Mouse (Mus musculus): ENCODE data around the gene Arl4c. TPM values are rescaled to one million over a fixed set of nuclear protein-coding genes. Genes with fewer than 3 reads are reported as not detected.
"Not testable (repeated sequence)": the region's sequence is repeated elsewhere in the genome, so short reads cannot be mapped to it uniquely, and the experiment has no call there.

Arl4c gene
- polyA plus RNA-seq, 1 experiment from 2014 or later = 17.9 TPM

- no peaks in the 10 kb centered on the region for H3K27me3 ChIP-seq
- WGBS = 61% methylated on average over 4 of the region's 4 CpGs
- no peak overlapping the region for H3K27ac ChIP-seq
- no peaks in the 10 kb centered on the region for H3K36me3 ChIP-seq
- no peaks in the 10 kb centered on the region for H3K9me3 ChIP-seq
- H3K4me3 ChIP-seq = no peak overlapping the region
- H3K4me1 ChIP-seq = peaks cover 9% of the 10 kb centered on the region
- ATAC-seq (ENCODE audit: insufficient number of reproducible peaks, insufficient read depth, low FRiP score, low TSS enrichment) = no peak
- no peak overlapping the region for H3K4me2 ChIP-seq (replicated peaks)
- no peak overlapping the region for H3K9ac ChIP-seq
These were observed 63.4 kb downstream of the Arl4c start for GRCm38 (mm10) chr1:88638622-88639021.

GRCm38 (mm10) chr1:88636579-88637161 is 65.4 kb downstream of the Arl4c start:
- H3K27me3 ChIP-seq; H3K36me3 ChIP-seq; H3K4me3 ChIP-seq; H3K4me1 ChIP-seq; H3K9ac ChIP-seq; H3K27ac ChIP-seq; H3K4me2 ChIP-seq (replicated peaks); ATAC-seq (ENCODE audit: insufficient number of reproducible peaks, insufficient read depth, low FRiP score, low TSS enrichment); H3K9me3 ChIP-seq: not testable (repeated sequence)
- 66% methylated on average over 2 of the region's 2 CpGs for WGBS

GRCm38 (mm10) chr1:88635659-88636058 is 66.4 kb downstream of the Arl4c start:
- Histone ChIP-seq H3K27me3 (no peaks in the 10 kb centered on the region), H3K9me3 (no peaks in the 10 kb centered on the region), H3K36me3 (no peaks in the 10 kb centered on the region), H3K4me1 (peaks cover 9% of the 10 kb centered on the region), H3K4me2 (replicated peaks) (no peak overlapping the region), H3K27ac (no peak overlapping the region), H3K9ac (no peak overlapping the region), H3K4me3 (no peak overlapping the region)
- no peak for ATAC-seq (ENCODE audit: insufficient number of reproducible peaks, insufficient read depth, low FRiP score, low TSS enrichment)
- 86% methylated on average over 12 of the region's 12 CpGs for WGBS

GRCm38 (mm10) chr1:88632851-88633250 is 69.2 kb downstream of the Arl4c start:
- Histone ChIP-seq H3K4me2 (replicated peaks) (no peak overlapping the region), H3K9me3 (no peaks in the 10 kb centered on the region), H3K9ac (no peak overlapping the region), H3K4me1 (no peaks in the 10 kb centered on the region), H3K36me3 (no peaks in the 10 kb centered on the region), H3K27me3 (no peaks in the 10 kb centered on the region), H3K4me3 (no peak overlapping the region), H3K27ac (no peak overlapping the region)
- 74% methylated on average over 6 of the region's 6 CpGs for WGBS
- no peak for ATAC-seq (ENCODE audit: insufficient number of reproducible peaks, insufficient read depth, low FRiP score, low TSS enrichment)

- no peak overlapping the region for H3K4me3 ChIP-seq
- H3K27ac ChIP-seq = no peak overlapping the region
- H3K36me3 ChIP-seq = no peaks in the 10 kb centered on the region
- no peaks in the 10 kb centered on the region for H3K4me1 ChIP-seq
- H3K27me3 ChIP-seq = no peaks in the 10 kb centered on the region
- 22% methylated on average over 2 of the region's 2 CpGs for WGBS
- ATAC-seq (ENCODE audit: insufficient number of reproducible peaks, insufficient read depth, low FRiP score, low TSS enrichment) = no peak
- no peak overlapping the region for H3K4me2 ChIP-seq (replicated peaks)
- H3K9me3 ChIP-seq = no peaks in the 10 kb centered on the region
- H3K9ac ChIP-seq = no peak overlapping the region
These were observed 72.0 kb downstream of the Arl4c start for GRCm38 (mm10) chr1:88629966-88630488.

GRCm38 (mm10) chr1:88625190-88625589 is 76.8 kb downstream of the Arl4c start:
- no peak for ATAC-seq (ENCODE audit: insufficient number of reproducible peaks, insufficient read depth, low FRiP score, low TSS enrichment)

GRCm38 (mm10) chr1:88624376-88624775 is 77.6 kb downstream of the Arl4c start:
- H3K4me3 ChIP-seq = no peak overlapping the region

More at GRCm38 (mm10) chr1:88625190-88625589, 76.8 kb downstream of the Arl4c start:
- Histone ChIP-seq H3K9ac (no peak overlapping the region), H3K4me2 (replicated peaks) (no peak overlapping the region), H3K4me3 (no peak overlapping the region), H3K27ac (no peak overlapping the region), H3K27me3 (no peaks in the 10 kb centered on the region), H3K36me3 (no peaks in the 10 kb centered on the region), H3K9me3 (no peaks in the 10 kb centered on the region), H3K4me1 (peaks cover 4% of the 10 kb centered on the region; the same call in 1 of the 2 replicates)
- WGBS = 85% methylated on average over 1 of the region's 1 CpGs

GRCm38 (mm10) chr1:88623541-88624115 is 78.4 kb downstream of the Arl4c start:
- WGBS = 59% methylated on average over 8 of the region's 8 CpGs
- ATAC-seq (ENCODE audit: insufficient number of reproducible peaks, insufficient read depth, low FRiP score, low TSS enrichment) = no peak
- Histone ChIP-seq H3K4me2 (replicated peaks) (no peak overlapping the region), H3K9me3 (no peaks in the 10 kb centered on the region), H3K4me3 (no peak overlapping the region), H3K27ac (no peak overlapping the region), H3K4me1 (peaks cover 4% of the 10 kb centered on the region; the same call in 1 of the 2 replicates), H3K27me3 (no peaks in the 10 kb centered on the region), H3K36me3 (no peaks in the 10 kb centered on the region), H3K9ac (no peak overlapping the region)

More at GRCm38 (mm10) chr1:88624376-88624775, 77.6 kb downstream of the Arl4c start:
- no peak for ATAC-seq (ENCODE audit: insufficient number of reproducible peaks, insufficient read depth, low FRiP score, low TSS enrichment)
- no peak overlapping the region for H3K4me2 ChIP-seq (replicated peaks)
- no peaks in the 10 kb centered on the region for H3K9me3 ChIP-seq
- H3K27ac ChIP-seq = no peak overlapping the region
- H3K36me3 ChIP-seq = no peaks in the 10 kb centered on the region
- 75% methylated on average over 4 of the region's 4 CpGs for WGBS
- peaks cover 4% of the 10 kb centered on the region; the same call in 1 of the 2 replicates for H3K4me1 ChIP-seq
- no peaks in the 10 kb centered on the region for H3K27me3 ChIP-seq
- H3K9ac ChIP-seq = no peak overlapping the region

Other genes with a start within 250 kb of the Arl4c start
- gene Glrp1, start 192.2 kb downstream of the Arl4c start, polyA plus RNA-seq (2016; fragmentation: Nextera tagmentation; extraction: Ambion mirVana) = not detected in 2 replicates

Measured in embryonic facial prominence, embryonic 12.5 days (tissue).